Mouse (Mus musculus): ENCODE measurements around the gene Rrp7a.

GRCm38 (mm10) chr15:83164971-83165471 lies 42.4 kb upstream of the Rrp7a start:
- TF ChIP-seq CTCF (IDR thresholded peaks at IDR 0.05; ENCODE audit: borderline replicate concordance, insufficient read depth, low read length) (no peak), POLR2A (IDR thresholded peaks at IDR 0.05; ENCODE audit: low read depth, low read length) (0 out of 2 replicates have a peak, but pooled peaks have one; percentile 12)

All from embryonic fibroblast, embryonic 13.5 days (primary cell).